Mouse (Mus musculus) mammary gland, adult 2 months (tissue): ENCODE results near the gene Gabpb2. TPM values are rescaled to one million over a fixed set of nuclear protein-coding genes. Genes with fewer than 3 reads are reported as not detected.

Source experiments
- polyA plus RNA-seq: library from polyadenylated mRNA; depleted of rRNA; stranded (reverse); fragments of >200 nt; gene quantifications from 2 replicates; pipeline ENCODE4 v1.2.3, GENCODE M21; 2012; ENCODE audit warnings: low replicate concordance; rRNA removed

Gabpb2 gene
- polyA plus RNA-seq, result 10.1 and 18.0 TPM in 2 replicates

DNA sequence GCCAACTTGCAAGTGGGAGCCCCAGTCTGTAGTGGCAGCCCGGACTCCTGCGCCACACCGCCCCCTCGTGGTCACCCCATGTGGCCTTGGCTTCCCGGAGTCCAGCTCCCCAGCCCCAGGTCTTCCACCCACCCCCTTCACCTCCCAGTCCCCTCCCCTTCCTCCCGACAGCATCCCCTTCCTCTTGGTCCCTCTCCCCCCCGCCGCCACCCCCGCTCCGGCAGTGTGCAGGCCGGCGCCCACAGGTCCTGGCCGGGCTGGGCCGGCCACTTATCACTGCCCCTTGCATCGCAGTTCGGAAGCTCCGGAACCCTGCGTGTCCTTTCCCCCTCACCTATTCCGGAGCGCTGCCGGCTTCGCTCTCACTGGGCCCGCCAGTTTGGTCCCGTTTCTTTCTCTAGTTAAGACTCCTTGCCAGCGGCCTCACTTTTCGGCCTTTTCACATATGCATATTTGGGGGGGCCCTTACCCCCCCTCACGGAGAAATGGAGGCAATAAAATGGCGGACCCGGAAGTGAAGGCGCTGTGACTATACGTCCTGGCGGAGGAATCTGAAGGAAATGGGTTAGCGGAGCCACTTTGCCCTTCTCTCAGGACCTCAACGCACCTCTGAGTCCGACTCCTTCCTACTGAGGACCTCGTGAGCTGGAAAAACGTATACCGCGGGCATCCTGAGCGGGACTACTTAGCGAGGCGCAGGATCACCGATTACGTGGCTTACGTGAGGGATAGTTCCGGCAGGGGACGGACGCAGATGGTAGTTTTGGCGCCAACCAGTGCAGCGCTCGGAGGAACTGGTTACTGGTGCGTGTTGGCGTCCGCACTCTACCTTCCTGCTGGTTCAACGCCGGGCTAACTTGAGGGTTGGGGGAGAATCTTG, at the start of gene Gabpb2:
Gabpb2 (minus strand) TSS at position 662 of the 880 bp plus-strand sequence.

DNA sequence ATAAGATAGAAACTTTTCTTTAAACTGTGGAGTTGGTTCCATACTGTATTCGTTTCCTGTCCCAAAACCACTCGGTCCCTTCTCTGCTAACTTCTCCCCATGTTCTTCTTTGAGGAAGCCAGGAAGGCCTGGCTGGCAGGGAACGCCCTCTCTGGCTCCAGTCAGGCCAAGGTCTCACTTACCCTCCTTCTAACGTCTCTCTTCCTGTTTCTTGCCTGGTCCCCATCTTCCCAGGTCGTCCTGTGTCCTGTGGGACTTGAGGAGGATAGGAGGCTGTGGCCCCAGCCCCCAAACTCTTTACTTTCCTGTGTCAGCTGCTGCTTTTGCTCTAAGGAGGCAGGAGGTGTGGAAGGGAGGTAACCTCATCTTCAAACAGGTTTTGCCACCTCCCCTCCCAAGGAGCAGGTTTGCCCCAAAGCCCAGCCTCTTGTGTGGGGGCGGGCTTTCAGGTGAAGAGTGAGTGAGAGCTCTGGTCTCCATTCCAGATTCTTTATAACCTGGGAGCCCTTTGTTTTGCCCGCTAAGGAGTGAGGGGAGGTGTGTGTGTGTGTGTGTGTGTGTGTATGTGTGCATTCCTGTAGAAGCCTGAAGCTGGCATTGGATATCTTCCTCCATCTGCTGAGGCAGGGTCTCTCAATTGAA, 33.2 kb upstream of the Gabpb2 start, which contains the start of gene Bnipl:
Bnipl (minus strand) TSS at position 411 of the 642 bp plus-strand sequence.

DNA sequence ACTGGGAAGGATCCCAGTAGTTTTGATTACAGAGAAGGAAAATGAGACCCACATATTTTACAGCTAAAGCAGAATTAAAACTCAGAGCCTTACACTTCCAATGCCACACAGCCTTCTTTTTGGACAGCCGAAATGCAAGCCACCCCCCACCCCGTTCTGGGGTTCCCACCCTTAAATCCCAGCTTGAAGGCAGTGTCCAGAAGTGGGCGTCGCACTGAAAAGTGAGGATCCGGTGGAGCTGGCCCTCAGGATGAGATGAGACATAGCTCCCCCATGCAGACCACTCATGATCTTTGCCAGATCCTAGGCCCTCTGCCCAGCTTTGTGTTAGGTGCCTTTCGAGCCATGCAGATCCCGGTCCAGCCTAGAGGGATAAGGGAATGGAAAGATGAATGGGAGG, 23.8 kb upstream of the Gabpb2 start, which contains the start of gene Gm128:
Gm128 (minus strand) TSS at position 101 of the 400 bp plus-strand sequence.

DNA sequence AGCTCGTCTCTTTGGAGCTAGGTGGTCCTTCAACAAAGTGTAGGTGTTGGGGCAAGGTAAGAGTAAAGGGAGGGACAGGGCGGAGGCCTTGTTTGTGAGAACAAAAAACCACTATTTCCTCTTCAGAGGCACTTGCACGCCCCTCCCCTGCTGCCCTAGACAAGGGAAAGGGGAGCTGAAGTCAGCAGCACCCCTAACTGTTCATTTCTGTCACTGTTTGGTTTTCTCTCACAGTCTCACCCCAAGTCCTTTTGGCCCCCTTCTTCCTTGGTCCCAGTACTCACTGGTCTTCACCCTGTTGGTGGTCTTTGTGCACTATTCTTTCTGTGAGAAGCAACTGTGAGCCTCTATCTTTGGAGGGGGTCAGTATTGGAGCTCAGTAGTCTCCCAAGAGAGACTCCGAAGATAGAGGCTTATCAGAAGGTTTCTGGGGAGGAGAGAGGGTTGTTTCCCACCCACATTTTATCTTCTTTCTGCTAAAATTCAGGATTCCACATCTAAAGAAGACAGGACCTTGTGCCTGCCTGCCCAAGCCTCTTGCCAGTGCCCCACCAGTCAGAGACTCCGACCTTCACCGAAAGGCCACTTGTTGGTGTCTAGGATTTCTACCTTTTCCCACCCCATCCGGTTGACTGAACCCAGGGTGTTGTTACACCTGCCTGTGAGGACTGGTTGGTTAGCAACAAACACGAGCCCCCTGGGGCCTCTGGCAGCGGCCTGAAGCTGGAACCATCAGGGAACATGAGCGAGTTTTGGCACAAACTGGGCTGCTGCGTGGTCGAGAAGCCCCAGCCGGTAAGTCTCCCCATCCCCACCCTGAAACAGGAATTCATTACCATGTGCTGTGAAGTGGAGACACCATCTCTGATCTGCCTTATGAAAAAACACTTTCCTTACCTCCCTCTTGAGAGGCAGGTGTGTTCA, 13.8 kb upstream of the Gabpb2 start, which contains the start of gene Mllt11:
Mllt11 (minus strand) TSS at position 874 of the 924 bp plus-strand sequence.

DNA sequence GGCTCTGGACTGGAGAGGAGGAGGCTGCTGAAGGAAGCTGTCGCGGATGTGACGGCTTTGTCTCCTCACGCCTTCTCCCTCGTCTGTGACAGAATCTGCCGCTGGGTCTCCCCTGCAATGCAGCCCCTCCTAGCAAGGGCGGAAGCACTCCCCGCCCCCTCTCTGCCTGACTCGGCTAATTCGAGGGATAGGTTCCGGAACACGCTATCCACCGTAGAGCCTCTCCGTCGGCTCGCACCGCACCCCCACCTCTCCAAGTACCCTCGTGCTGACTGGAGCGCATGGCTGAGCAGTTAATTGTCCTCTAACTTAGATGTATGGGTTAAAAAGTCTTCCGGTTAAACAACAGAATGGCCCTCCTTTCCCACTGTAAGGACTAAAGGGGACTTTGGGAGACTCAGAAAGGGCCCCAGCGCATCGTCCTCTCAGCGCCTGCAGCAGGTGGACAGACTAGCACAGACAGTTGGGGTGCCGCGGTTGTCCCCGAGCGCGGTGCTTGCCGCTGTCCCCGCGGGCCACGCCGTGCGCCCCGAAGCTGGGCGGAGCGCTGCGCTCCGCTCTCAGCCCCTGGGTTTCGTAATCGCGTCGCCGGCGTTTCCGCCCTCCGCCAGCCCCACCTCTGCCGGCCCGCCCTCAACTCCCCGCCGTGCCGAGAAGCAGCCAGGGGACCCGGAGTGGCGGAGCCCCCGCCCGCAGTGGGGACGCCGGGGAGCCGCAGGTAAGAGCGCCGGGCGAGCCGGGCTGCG, 10.6 kb upstream of the Gabpb2 start, which contains the start of gene Cdc42se1:
Cdc42se1 (plus strand) TSS at position 585 of the 746 bp plus-strand sequence.

DNA sequence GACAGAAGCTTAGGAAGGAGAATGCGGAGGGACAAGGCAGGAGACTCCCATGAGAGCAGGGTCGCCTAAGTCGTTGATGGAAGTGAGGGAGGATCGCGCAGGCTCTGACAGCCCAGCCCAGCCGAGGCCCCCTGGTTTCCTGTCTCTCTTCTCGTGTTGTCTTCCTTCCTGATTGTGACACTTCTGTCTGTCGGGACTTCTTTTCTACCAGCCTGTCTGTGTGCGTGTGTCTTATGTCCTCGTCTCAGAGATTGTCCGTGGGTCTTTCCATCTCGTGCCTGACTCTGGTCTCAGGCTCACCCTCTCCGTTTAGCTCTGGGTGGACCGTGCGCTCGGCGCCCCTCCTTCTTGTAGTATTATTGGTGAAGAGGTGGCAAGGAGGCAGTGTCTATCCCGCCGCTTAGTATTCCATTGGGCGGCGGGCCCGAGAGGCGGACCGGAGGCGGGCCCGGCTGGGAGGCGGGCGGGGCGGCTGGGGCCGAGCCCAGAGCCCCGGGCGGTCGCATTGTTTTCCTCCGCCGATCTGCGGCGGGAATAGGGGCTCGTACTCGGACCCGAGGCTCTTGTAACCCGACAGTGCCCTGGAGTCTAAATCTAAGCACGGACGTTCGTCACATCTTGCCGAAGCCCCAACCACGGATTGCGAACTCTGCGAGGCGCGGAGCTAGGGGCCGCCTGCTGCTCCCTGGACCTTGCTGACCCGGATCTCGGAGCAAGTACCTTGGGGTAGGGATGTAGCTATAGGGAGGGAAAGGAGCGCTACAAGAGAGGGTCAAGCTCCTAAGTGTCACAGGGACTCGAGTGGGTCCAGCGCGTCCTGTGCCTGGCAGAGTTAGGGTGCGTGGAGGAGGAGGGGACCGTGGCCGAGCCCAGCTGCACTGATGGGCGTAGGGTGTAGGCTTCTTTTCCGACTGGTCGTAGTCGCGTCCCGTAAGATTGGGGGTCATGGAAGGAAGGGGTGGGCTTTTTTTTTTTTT, 57.4 kb downstream of the Gabpb2 start, which contains the start of gene Sema6c:
Sema6c (plus strand) TSS at position 471 of the 977 bp plus-strand sequence.

DNA sequence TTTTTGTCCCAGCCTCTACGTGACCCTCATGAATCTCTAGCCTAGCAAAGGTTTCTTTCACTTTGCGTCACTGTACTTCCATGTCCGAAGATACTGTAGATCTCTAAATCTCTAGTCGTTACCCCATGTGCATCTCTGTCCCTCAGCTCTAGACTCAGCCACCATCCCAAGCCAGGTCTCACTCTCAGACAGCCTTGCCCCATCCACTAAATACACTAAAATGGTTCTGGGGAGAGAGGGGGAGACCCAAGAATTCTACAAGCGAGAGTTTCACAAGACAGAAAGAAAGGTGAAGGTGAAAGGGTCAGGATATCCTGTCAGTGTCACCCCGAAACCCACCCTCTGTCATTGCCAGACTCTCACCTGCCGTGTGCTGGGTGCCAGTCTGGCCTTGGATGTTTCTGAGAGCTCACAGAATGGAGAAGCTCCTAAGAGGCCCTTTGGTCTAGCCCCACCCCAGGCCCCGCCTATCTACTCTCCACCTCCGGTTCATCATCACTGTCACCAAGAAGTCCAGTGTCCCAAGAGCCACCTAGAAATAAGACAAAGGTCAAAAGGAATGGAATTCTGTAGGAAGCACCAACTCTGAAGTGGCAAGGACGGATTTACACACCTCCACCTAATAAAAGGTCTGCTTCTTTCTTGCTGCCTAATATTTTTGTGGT, 75.6 kb downstream of the Gabpb2 start, which contains the start of gene Tnfaip8l2:
Tnfaip8l2 (minus strand) TSS at position 409 of the 665 bp plus-strand sequence.

DNA sequence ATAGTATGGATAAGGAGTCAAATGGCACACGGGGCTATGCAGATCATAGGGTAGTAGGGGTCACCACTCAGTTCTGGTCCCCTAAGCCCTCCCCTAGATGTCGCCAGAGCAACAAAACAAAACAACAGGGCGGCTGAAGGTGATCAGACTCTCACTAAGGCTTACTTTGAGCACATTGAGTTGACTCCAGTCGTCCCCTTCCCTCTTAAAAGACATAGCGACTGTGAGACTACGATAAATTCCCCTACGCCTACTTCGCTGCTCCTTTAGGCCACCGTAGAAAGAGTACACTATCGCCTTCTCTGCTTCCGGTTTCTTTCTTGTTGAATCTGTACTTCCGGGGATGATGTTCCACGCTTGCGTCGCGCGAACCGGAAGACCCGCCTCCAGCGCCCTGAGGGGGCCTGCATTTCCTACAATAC, 84.0 kb downstream of the Gabpb2 start, which contains the start of the genes Scnm1 and Lysmd1:
Scnm1 (minus strand) TSS at position 332 of the 422 bp plus-strand sequence.
Lysmd1 (plus strand) TSS at position 409 of the 422 bp plus-strand sequence.

Other genes starting within 250 kb of the Gabpb2 start
- 39.5 and 57.8 TPM in 2 replicates for gene Pi4kb, start 243.2 kb downstream of the Gabpb2 start, polyA plus RNA-seq
- 21.6 and 25.1 TPM in 2 replicates for gene Zfp687, start 202.5 kb downstream of the Gabpb2 start, polyA plus RNA-seq
- gene Psmd4, start 175.3 kb downstream of the Gabpb2 start, polyA plus RNA-seq, result 120 and 164 TPM in 2 replicates
- gene Pip5k1a, start 111.0 kb downstream of the Gabpb2 start, polyA plus RNA-seq, result 16.6 and 31.0 TPM in 2 replicates
- gene Vps72, start 106.9 kb downstream of the Gabpb2 start, polyA plus RNA-seq, result 59.2 and 69.5 TPM in 2 replicates
- 0.29 and 95.0 TPM in 2 replicates for gene Tmod4, start 93.4 kb downstream of the Gabpb2 start, polyA plus RNA-seq
- 33.2 and 59.5 TPM in 2 replicates for gene Scnm1, start 83.9 kb downstream of the Gabpb2 start, polyA plus RNA-seq
- 5.5 and 9.7 TPM in 2 replicates for gene Lysmd1, start 83.8 kb downstream of the Gabpb2 start, polyA plus RNA-seq
- gene Tnfaip8l2, start 75.6 kb downstream of the Gabpb2 start, polyA plus RNA-seq, result 44.7 and 78.5 TPM in 2 replicates
- gene Sema6c, start 57.5 kb downstream of the Gabpb2 start, polyA plus RNA-seq, result 36.1 and 54.1 TPM in 2 replicates
- 75.4 and 77.4 TPM in 2 replicates for gene Cdc42se1, start 10.8 kb upstream of the Gabpb2 start, polyA plus RNA-seq
- 15.6 and 32.3 TPM in 2 replicates for gene Mllt11, start 14.3 kb upstream of the Gabpb2 start, polyA plus RNA-seq
- gene Gm128, start 23.7 kb upstream of the Gabpb2 start, polyA plus RNA-seq, result 0.38 and 0.46 TPM in 2 replicates
- gene Bnipl, start 33.3 kb upstream of the Gabpb2 start, polyA plus RNA-seq, result 1.2 and 2.4 TPM in 2 replicates
- 96.5 and 107 TPM in 2 replicates for gene Mindy1, start 63.4 kb upstream of the Gabpb2 start, polyA plus RNA-seq
- 14.0 and 42.8 TPM in 2 replicates for gene Prune1, start 64.2 kb upstream of the Gabpb2 start, polyA plus RNA-seq
- gene Anxa9, start 89.3 kb upstream of the Gabpb2 start, polyA plus RNA-seq, result 3.0 and 7.5 TPM in 2 replicates
- 86.4 and 142 TPM in 2 replicates for gene Cers2, start 96.9 kb upstream of the Gabpb2 start, polyA plus RNA-seq
- 10.2 and 20.4 TPM in 2 replicates for gene Setdb1, start 139.3 kb upstream of the Gabpb2 start, polyA plus RNA-seq
- gene 4930558C23Rik, start 184.9 kb upstream of the Gabpb2 start, polyA plus RNA-seq, result not detected in 2 replicates
- gene Arnt, start 216.5 kb upstream of the Gabpb2 start, polyA plus RNA-seq, result 44.8 and 49.7 TPM in 2 replicates